Mouse (Mus musculus): Measurements from ENCODE around the gene Ankdd1a. TPM values are rescaled to one million over a fixed set of nuclear protein-coding genes. Genes with fewer than 3 reads are reported as not detected.

Ankdd1a gene
- polyA plus RNA-seq (2012; rRNA removed): 0.11 and 0.14 TPM in 2 replicates

- H3K27ac ChIP-seq (ENCODE audit: insufficient read depth, low read length): no peak within 1 kb of the TSS
- no peaks in the 10 kb centered on the region for H3K4me1 ChIP-seq (ENCODE audit: control insufficient read depth, insufficient read depth, insufficient read length)
- no peak within 1 kb of the TSS for H3K4me3 ChIP-seq (ENCODE audit: extremely low read depth, insufficient read depth, insufficient read length)
- no peak for DNase-seq (ENCODE audit: low read depth in 1 of 2, low spot score in 2 of 2)
- H3K36me3 ChIP-seq (ENCODE audit: control insufficient read depth, insufficient read depth, low read length): no peaks in the 10 kb centered on the region
- no peak for TF ChIP-seq CTCF (IDR thresholded peaks at IDR 0.05; ENCODE audit: extremely low read depth, insufficient read depth, insufficient read length, insufficient replicate concordance)
- no peak for TF ChIP-seq POLR2A (IDR thresholded peaks at IDR 0.05; ENCODE audit: low read depth, low read length)
- H3K27me3 ChIP-seq (ENCODE audit: control insufficient read depth, insufficient read depth, low read length): no peaks in the 10 kb centered on the region
- 62% methylated on average over 24 of the region's 25 CpGs for WGBS
Observed at GRCm38 (mm10) chr9:65519807-65520504, at the start of gene Ankdd1a. Gene Ankdd1a (minus strand): TSS chr9:65520193.

GRCm38 (mm10) chr9:65569491-65569971 is 49.5 kb upstream of the Ankdd1a start:
- Histone ChIP-seq H3K4me1 (ENCODE audit: control insufficient read depth, insufficient read depth, insufficient read length) (peaks cover 6% of the 10 kb centered on the region; the same call in 1 of the 2 replicates), H3K27ac (ENCODE audit: insufficient read depth, low read length) (peak overlapping the region; percentile 60; the same call in 1 of the 2 replicates)
- 57% methylated on average over 6 of the region's 6 CpGs for WGBS

GRCm38 (mm10) chr9:65568787-65569186 is 48.8 kb upstream of the Ankdd1a start:
- Histone ChIP-seq H3K4me1 (ENCODE audit: control insufficient read depth, insufficient read depth, insufficient read length) (peaks cover 5% of the 10 kb centered on the region; the same call in 1 of the 2 replicates), H3K36me3 (ENCODE audit: control insufficient read depth, insufficient read depth, low read length) (peaks cover 38% of the 10 kb centered on the region)

More at GRCm38 (mm10) chr9:65569491-65569971, 49.5 kb upstream of the Ankdd1a start:
- Histone ChIP-seq H3K36me3 (ENCODE audit: control insufficient read depth, insufficient read depth, low read length) (peaks cover 35% of the 10 kb centered on the region), H3K27me3 (ENCODE audit: control insufficient read depth, insufficient read depth, low read length) (no peaks in the 10 kb centered on the region), H3K4me3 (ENCODE audit: extremely low read depth, insufficient read depth, insufficient read length) (no peak overlapping the region)
- TF ChIP-seq CTCF (IDR thresholded peaks at IDR 0.05; ENCODE audit: extremely low read depth, insufficient read depth, insufficient read length, insufficient replicate concordance) (no peak), POLR2A (IDR thresholded peaks at IDR 0.05; ENCODE audit: low read depth, low read length) (no peak)
- DNase-seq (ENCODE audit: low read depth in 1 of 2, low spot score in 2 of 2): no peak

GRCm38 (mm10) chr9:65564698-65565097 is 44.7 kb upstream of the Ankdd1a start:
- Histone ChIP-seq H3K36me3 (ENCODE audit: control insufficient read depth, insufficient read depth, low read length) (peaks cover 43% of the 10 kb centered on the region), H3K27ac (ENCODE audit: insufficient read depth, low read length) (no peak overlapping the region), H3K27me3 (ENCODE audit: control insufficient read depth, insufficient read depth, low read length) (no peaks in the 10 kb centered on the region), H3K4me3 (ENCODE audit: extremely low read depth, insufficient read depth, insufficient read length) (no peak overlapping the region), H3K4me1 (ENCODE audit: control insufficient read depth, insufficient read depth, insufficient read length) (peaks cover 9% of the 10 kb centered on the region; the same call in 1 of the 2 replicates)
- TF ChIP-seq POLR2A (IDR thresholded peaks at IDR 0.05; ENCODE audit: low read depth, low read length): no peak
- TF ChIP-seq CTCF (IDR thresholded peaks at IDR 0.05; ENCODE audit: extremely low read depth, insufficient read depth, insufficient read length, insufficient replicate concordance): no peak
- no peak for DNase-seq (ENCODE audit: low read depth in 1 of 2, low spot score in 2 of 2)
- WGBS: 92% methylated on average over 2 of the region's 2 CpGs

More at GRCm38 (mm10) chr9:65568787-65569186, 48.8 kb upstream of the Ankdd1a start:
- Histone ChIP-seq H3K4me3 (ENCODE audit: extremely low read depth, insufficient read depth, insufficient read length) (no peak overlapping the region), H3K27ac (ENCODE audit: insufficient read depth, low read length) (no peak overlapping the region; the same call in 1 of the 2 replicates), H3K27me3 (ENCODE audit: control insufficient read depth, insufficient read depth, low read length) (no peaks in the 10 kb centered on the region)
- DNase-seq (ENCODE audit: low read depth in 1 of 2, low spot score in 2 of 2): no peak
- WGBS: 80% methylated on average over 6 of the region's 6 CpGs
- no peak for TF ChIP-seq POLR2A (IDR thresholded peaks at IDR 0.05; ENCODE audit: low read depth, low read length)
- TF ChIP-seq CTCF (IDR thresholded peaks at IDR 0.05; ENCODE audit: extremely low read depth, insufficient read depth, insufficient read length, insufficient replicate concordance): no peak

- H3K4me1 ChIP-seq (ENCODE audit: control insufficient read depth, insufficient read depth, insufficient read length): peaks cover 7% of the 10 kb centered on the region; the same call in 1 of the 2 replicates
- TF ChIP-seq CTCF (IDR thresholded peaks at IDR 0.05; ENCODE audit: extremely low read depth, insufficient read depth, insufficient read length, insufficient replicate concordance) (no peak), POLR2A (IDR thresholded peaks at IDR 0.05; ENCODE audit: low read depth, low read length) (no peak)
- no peak for DNase-seq (ENCODE audit: low read depth in 1 of 2, low spot score in 2 of 2)
- H3K4me3 ChIP-seq (ENCODE audit: extremely low read depth, insufficient read depth, insufficient read length): no peak overlapping the region
- H3K36me3 ChIP-seq (ENCODE audit: control insufficient read depth, insufficient read depth, low read length): peaks cover 53% of the 10 kb centered on the region
- 88% methylated on average over 5 of the region's 5 CpGs for WGBS
- no peaks in the 10 kb centered on the region for H3K27me3 ChIP-seq (ENCODE audit: control insufficient read depth, insufficient read depth, low read length)
- H3K27ac ChIP-seq (ENCODE audit: insufficient read depth, low read length): no peak overlapping the region
Observed at GRCm38 (mm10) chr9:65563073-65563472, 43.1 kb upstream of the Ankdd1a start.

- H3K27ac ChIP-seq (ENCODE audit: insufficient read depth, low read length): peak overlapping the region; percentile 4; the same call in 1 of the 2 replicates
- H3K36me3 ChIP-seq (ENCODE audit: control insufficient read depth, insufficient read depth, low read length): peaks cover 60% of the 10 kb centered on the region
- DNase-seq (ENCODE audit: low read depth in 1 of 2, low spot score in 2 of 2): no peak
- no peaks in the 10 kb centered on the region for H3K27me3 ChIP-seq (ENCODE audit: control insufficient read depth, insufficient read depth, low read length)
- no peak for TF ChIP-seq POLR2A (IDR thresholded peaks at IDR 0.05; ENCODE audit: low read depth, low read length)
- 76% methylated on average over 4 of the region's 4 CpGs for WGBS
- H3K4me3 ChIP-seq (ENCODE audit: extremely low read depth, insufficient read depth, insufficient read length): no peak overlapping the region
- H3K4me1 ChIP-seq (ENCODE audit: control insufficient read depth, insufficient read depth, insufficient read length): peaks cover 7% of the 10 kb centered on the region; the same call in 1 of the 2 replicates
Observed at GRCm38 (mm10) chr9:65562081-65562506, 42.1 kb upstream of the Ankdd1a start.

GRCm38 (mm10) chr9:65561016-65561415 is 41.0 kb upstream of the Ankdd1a start:
- Histone ChIP-seq H3K4me3 (ENCODE audit: extremely low read depth, insufficient read depth, insufficient read length) (no peak overlapping the region), H3K27ac (ENCODE audit: insufficient read depth, low read length) (peak overlapping the region; percentile 31; the same call in 1 of the 2 replicates), H3K27me3 (ENCODE audit: control insufficient read depth, insufficient read depth, low read length) (no peaks in the 10 kb centered on the region), H3K4me1 (ENCODE audit: control insufficient read depth, insufficient read depth, insufficient read length) (peaks cover 7% of the 10 kb centered on the region; the same call in 1 of the 2 replicates), H3K36me3 (ENCODE audit: control insufficient read depth, insufficient read depth, low read length) (peaks cover 65% of the 10 kb centered on the region)
- TF ChIP-seq CTCF (IDR thresholded peaks at IDR 0.05; ENCODE audit: extremely low read depth, insufficient read depth, insufficient read length, insufficient replicate concordance): no peak
- TF ChIP-seq POLR2A (IDR thresholded peaks at IDR 0.05; ENCODE audit: low read depth, low read length): no peak
- no peak for DNase-seq (ENCODE audit: low read depth in 1 of 2, low spot score in 2 of 2)
- 56% methylated on average over 4 of the region's 4 CpGs for WGBS
